Mouse (Mus musculus) heart, postnatal 0 days (tissue): ENCODE data around the gene Ube2c.

Experiments
- CTCF ChIP-seq: IDR thresholded peaks from 2 replicates; pipeline ENCODE4 v1.5.1; 2016; ENCODE audit warnings: antibody characterized with exemption, control low read depth, low read depth
- EP300 ChIP-seq: IDR thresholded peaks from 2 replicates; pipeline ENCODE4 v1.6.1; 2016; ENCODE audit warnings: antibody characterized with exemption, low read depth

DNA sequence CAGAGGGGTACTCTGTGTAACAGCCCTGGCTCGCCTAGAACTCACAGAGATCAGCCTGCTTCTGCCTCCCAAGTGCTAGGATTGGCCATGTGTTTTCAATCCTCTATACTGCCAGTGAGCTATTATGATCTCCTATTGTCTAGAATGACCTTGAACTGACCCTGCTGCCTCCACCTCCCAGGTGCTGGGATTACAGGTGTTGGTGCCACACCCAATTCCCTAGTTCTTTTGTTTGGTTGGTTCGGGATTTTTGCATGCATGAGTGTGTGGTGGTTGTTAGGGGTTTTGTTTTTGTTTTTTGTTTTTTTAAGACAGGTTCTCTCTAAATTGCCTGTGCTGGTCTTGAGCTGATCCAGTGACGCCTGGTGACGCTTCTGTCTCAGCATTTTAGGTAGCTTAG is 54.3 kb downstream of the Ube2c start:
- no peak for TF ChIP-seq CTCF
- no peak for TF ChIP-seq EP300
